Mouse (Mus musculus): ENCODE measurements at regions not wholly inside any gene's neighbourhood (a gene's known extent, or its start where the extent isn't known, plus 50 kb on each side); places are given as distances from the start of the nearest gene placed in this dataset.

- DNase-seq = no peak
Observed at GRCm38 (mm10) chr1:108339827-108340226, 750.0 kb downstream of the Serpinb8 start.

- DNase-seq = no peak
Observed at GRCm38 (mm10) chr1:108341352-108341751, 751.5 kb downstream of the Serpinb8 start.

GRCm38 (mm10) chr1:108363788-108364187 is 774.0 kb downstream of the Serpinb8 start:
- DNase-seq = no peak

GRCm38 (mm10) chr1:108369904-108370600 is 780.2 kb downstream of the Serpinb8 start:
- DNase-seq = no peak

GRCm38 (mm10) chr1:108389930-108390329 is 800.1 kb downstream of the Serpinb8 start:
- no peak for DNase-seq

- DNase-seq = no peak
Observed at GRCm38 (mm10) chr1:108390497-108390896, 800.7 kb downstream of the Serpinb8 start.

- no peak for DNase-seq
Observed at GRCm38 (mm10) chr1:108439845-108440244, 850.0 kb downstream of the Serpinb8 start.

GRCm38 (mm10) chr1:108452776-108453175 is 863.0 kb downstream of the Serpinb8 start:
- no peak for DNase-seq

- DNase-seq = no peak
Observed at GRCm38 (mm10) chr1:108472031-108472430, 882.2 kb downstream of the Serpinb8 start.

GRCm38 (mm10) chr1:108498854-108499253 is 909.0 kb downstream of the Serpinb8 start:
- DNase-seq = no peak

GRCm38 (mm10) chr1:108527424-108527823 is 937.6 kb downstream of the Serpinb8 start:
- no peak for DNase-seq

- DNase-seq = no peak
Observed at GRCm38 (mm10) chr1:108538238-108538637, 948.4 kb downstream of the Serpinb8 start.

GRCm38 (mm10) chr1:108548721-108549120 is 958.9 kb downstream of the Serpinb8 start:
- DNase-seq = no peak

- no peak for DNase-seq
Observed at GRCm38 (mm10) chr1:108558882-108559281, 969.1 kb downstream of the Serpinb8 start.

- no peak for DNase-seq
Observed at GRCm38 (mm10) chr1:108562981-108563380, 973.2 kb downstream of the Serpinb8 start.

- DNase-seq = peak; percentile 51 to 71
Observed at GRCm38 (mm10) chr1:108571977-108572376, 982.2 kb downstream of the Serpinb8 start.

- DNase-seq = no peak
Observed at GRCm38 (mm10) chr1:108572765-108573164, 983.0 kb downstream of the Serpinb8 start.

- DNase-seq = no peak
Observed at GRCm38 (mm10) chr1:108576806-108577205, 987.0 kb downstream of the Serpinb8 start.

- no peak for DNase-seq
Observed at GRCm38 (mm10) chr1:108577793-108578192, 988.0 kb downstream of the Serpinb8 start.

- DNase-seq = no peak
Observed at GRCm38 (mm10) chr1:108592720-108593422, 1003.1 kb downstream of the Serpinb8 start.

GRCm38 (mm10) chr1:108597129-108597528 is 1007.3 kb downstream of the Serpinb8 start:
- DNase-seq = no peak

Data from heart, adult 18-20 months (tissue).